Mouse (Mus musculus): Measurements from ENCODE around the gene Zfp706. TPM values are rescaled to one million over a fixed set of nuclear protein-coding genes. Genes with fewer than 3 reads are reported as not detected.
"Not testable (repeated sequence)": the region's sequence is repeated elsewhere in the genome, so short reads cannot be mapped to it uniquely, and the experiment has no call there.

Zfp706 gene
- polyA plus RNA-seq, 1 experiment from 2014 or later: 415 TPM

DNA sequence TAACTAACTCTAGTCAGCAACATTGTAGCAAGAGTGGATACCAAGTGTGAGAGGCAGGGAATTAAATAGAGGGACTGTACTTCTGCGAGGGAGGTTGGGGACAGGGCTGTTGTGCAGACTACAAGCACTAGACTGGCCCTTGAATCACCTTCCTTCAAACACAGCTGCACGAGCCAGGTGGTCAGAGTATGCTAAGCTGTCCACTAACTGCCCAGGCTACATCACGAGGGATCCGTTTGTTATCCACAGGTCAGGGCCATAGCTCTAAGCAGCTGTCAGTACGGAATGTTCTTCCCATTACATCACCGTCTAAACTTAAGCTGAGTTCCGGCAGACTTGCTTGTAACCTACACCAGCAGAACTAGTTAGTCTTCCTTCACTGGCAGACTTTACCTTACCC, 8.0 kb downstream of the Zfp706 start:
- not testable (repeated sequence) for H3K27me3 ChIP-seq (ENCODE audit: control insufficient read depth, insufficient read depth, low read length); H3K4me2 ChIP-seq (ENCODE audit: low read length); H3K4me3 ChIP-seq (ENCODE audit: control insufficient read depth in 1 of 2, insufficient read depth in 1 of 2, low read depth in 1 of 2, low read length in 2 of 2); H3K9me3 ChIP-seq (ENCODE audit: control insufficient read depth, low read length); H3K9ac ChIP-seq (ENCODE audit: low read length)
- H3K36me3 ChIP-seq (ENCODE audit: control insufficient read depth, insufficient read depth, low read length): peaks cover 68% of the 10 kb centered on the region
- peaks cover 0 to 14% of the 10 kb centered on the region in 2 experiments; a peak in 3 of 4 replicates for H3K4me1 ChIP-seq (ENCODE audit: control insufficient read depth in 2 of 2, insufficient read depth in 2 of 2, low read length in 2 of 2)
- WGBS: 32% methylated on average over 7 of the region's 7 CpGs
- ATAC-seq (ENCODE audit: insufficient number of reproducible peaks, insufficient read depth, low FRiP score, low read depth): peak; percentile 56; the same call in 1 of the 2 replicates
- peak overlapping the region; percentile 30 to 31 for H3K27ac ChIP-seq (replicated peaks in 1 of 2; ENCODE audit: control insufficient read depth in 1 of 2, insufficient read depth in 1 of 2, low read depth in 2 of 2, low read length in 2 of 2)

DNA sequence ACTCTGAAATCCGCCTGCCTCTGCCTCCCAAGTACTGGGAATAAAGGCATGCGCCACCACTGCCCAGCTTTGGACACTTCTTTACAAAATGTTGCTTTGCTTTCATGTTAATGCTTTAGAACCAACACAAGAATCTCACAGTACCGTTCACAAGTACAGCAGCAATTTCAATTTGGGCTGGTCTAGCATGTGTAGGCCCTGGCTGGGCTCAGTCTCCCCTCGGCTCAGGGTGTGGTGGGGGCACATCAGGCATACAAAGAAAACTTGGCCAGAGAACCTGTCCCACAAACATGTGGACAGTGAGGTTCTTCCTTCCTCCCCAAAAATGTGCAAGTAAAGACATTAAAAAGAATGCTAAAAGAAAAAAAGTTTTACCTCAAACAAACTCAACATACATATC, 12.4 kb downstream of the Zfp706 start:
- H3K4me3 ChIP-seq (ENCODE audit: control insufficient read depth in 1 of 2, insufficient read depth in 1 of 2, low read depth in 1 of 2, low read length in 2 of 2): no peak overlapping the region
- WGBS: 94% methylated on average over 4 of the region's 4 CpGs
- H3K9ac ChIP-seq (ENCODE audit: low read length): no peak overlapping the region
- no peak overlapping the region for H3K4me2 ChIP-seq (ENCODE audit: low read length)
- H3K9me3 ChIP-seq (ENCODE audit: control insufficient read depth, low read length): 0 out of 2 replicates have a peak, but pooled peaks cover 3% of the 10 kb centered on the region
- no peak overlapping the region for H3K27ac ChIP-seq (replicated peaks in 1 of 2; ENCODE audit: control insufficient read depth in 1 of 2, insufficient read depth in 1 of 2, low read depth in 2 of 2, low read length in 2 of 2)
- peaks cover 47% of the 10 kb centered on the region for H3K36me3 ChIP-seq (ENCODE audit: control insufficient read depth, insufficient read depth, low read length)
- ATAC-seq (ENCODE audit: insufficient number of reproducible peaks, insufficient read depth, low FRiP score, low read depth): no peak
- no peaks in the 10 kb centered on the region for H3K27me3 ChIP-seq (ENCODE audit: control insufficient read depth, insufficient read depth, low read length)
- H3K4me1 ChIP-seq (ENCODE audit: control insufficient read depth in 2 of 2, insufficient read depth in 2 of 2, low read length in 2 of 2): peaks cover 0 to 12% of the 10 kb centered on the region in 2 experiments; a peak in 2 of 4 replicates

DNA sequence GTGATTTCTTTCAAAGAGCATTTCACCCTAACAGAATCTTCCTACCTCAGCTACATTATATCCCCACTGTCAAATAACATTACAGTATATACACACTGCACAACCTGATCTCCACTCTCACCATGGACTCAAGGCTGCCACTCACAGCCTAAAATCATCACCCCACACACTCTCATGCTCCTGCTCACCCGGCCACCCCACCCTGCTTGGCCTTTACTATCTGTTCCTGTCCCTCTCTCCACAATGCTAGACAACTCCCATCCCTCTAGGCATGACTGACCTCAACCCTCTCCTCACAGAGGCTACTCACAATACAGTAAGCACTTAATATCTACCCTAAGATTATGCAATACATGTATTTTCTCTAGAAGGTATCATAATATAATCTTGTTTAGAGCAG, 12.9 kb downstream of the Zfp706 start:
- H3K9me3 ChIP-seq (ENCODE audit: control insufficient read depth, low read length): 0 out of 2 replicates have a peak, but pooled peaks cover 3% of the 10 kb centered on the region
- no peak overlapping the region for H3K4me2 ChIP-seq (ENCODE audit: low read length)
- H3K27me3 ChIP-seq (ENCODE audit: control insufficient read depth, insufficient read depth, low read length): no peaks in the 10 kb centered on the region
- peaks cover 43% of the 10 kb centered on the region for H3K36me3 ChIP-seq (ENCODE audit: control insufficient read depth, insufficient read depth, low read length)
- H3K4me3 ChIP-seq (ENCODE audit: control insufficient read depth in 1 of 2, insufficient read depth in 1 of 2, low read depth in 1 of 2, low read length in 2 of 2): no peak overlapping the region
- no peak overlapping the region for H3K9ac ChIP-seq (ENCODE audit: low read length)
- peaks cover 0 to 13% of the 10 kb centered on the region in 2 experiments; a peak in 2 of 4 replicates for H3K4me1 ChIP-seq (ENCODE audit: control insufficient read depth in 2 of 2, insufficient read depth in 2 of 2, low read length in 2 of 2)
- no peak overlapping the region for H3K27ac ChIP-seq (replicated peaks in 1 of 2; ENCODE audit: control insufficient read depth in 1 of 2, insufficient read depth in 1 of 2, low read depth in 2 of 2, low read length in 2 of 2)
- no peak for ATAC-seq (ENCODE audit: insufficient number of reproducible peaks, insufficient read depth, low FRiP score, low read depth)
- 59% methylated on average over 1 of the region's 1 CpGs for WGBS

DNA sequence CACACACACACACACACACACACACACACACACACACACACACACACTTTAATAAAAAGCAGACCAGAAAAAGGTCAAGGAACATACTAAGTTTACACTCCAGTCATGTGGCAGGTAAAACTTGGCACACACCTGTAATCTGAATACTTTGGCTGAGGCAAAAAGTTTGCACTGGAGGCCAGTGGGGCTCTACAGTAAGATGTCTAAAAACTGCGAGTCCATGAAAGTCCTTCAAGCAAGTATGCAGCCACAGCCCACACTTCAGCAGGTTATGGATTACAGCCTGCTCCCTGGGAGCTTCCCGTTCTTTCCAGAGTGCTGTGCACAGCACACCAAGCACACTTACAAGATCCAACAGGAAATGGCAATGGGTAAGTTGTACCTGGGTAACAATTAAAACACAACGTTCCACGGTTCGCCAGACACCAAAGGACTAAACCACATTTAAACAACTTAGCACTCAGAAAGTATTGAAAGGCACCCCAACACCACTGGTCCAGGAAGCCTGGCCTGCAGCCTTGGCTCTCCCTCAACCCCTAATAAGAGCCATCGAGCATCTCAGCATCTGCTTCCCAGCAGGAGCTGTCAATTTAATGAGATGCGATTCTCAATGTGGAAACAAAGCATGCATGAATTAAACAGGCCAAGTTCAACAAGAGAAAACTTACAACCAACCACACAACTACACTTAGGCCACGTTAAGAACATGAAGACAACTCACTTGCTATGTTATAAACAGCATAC, 14.0 kb downstream of the Zfp706 start:
- ATAC-seq (ENCODE audit: insufficient number of reproducible peaks, insufficient read depth, low FRiP score, low read depth): no peak
- no peak overlapping the region for H3K9ac ChIP-seq (ENCODE audit: low read length)
- H3K27me3 ChIP-seq (ENCODE audit: control insufficient read depth, insufficient read depth, low read length): no peaks in the 10 kb centered on the region
- H3K36me3 ChIP-seq (ENCODE audit: control insufficient read depth, insufficient read depth, low read length): peaks cover 33% of the 10 kb centered on the region
- H3K4me2 ChIP-seq (ENCODE audit: low read length): no peak overlapping the region
- 77% methylated on average over 8 of the region's 8 CpGs for WGBS
- H3K4me1 ChIP-seq (ENCODE audit: control insufficient read depth in 2 of 2, insufficient read depth in 2 of 2, low read length in 2 of 2): peaks cover 0 to 17% of the 10 kb centered on the region in 2 experiments; a peak in 2 of 4 replicates
- no peak overlapping the region for H3K4me3 ChIP-seq (ENCODE audit: control insufficient read depth in 1 of 2, insufficient read depth in 1 of 2, low read depth in 1 of 2, low read length in 2 of 2)
- H3K27ac ChIP-seq (replicated peaks in 1 of 2; ENCODE audit: control insufficient read depth in 1 of 2, insufficient read depth in 1 of 2, low read depth in 2 of 2, low read length in 2 of 2): no peak overlapping the region
- H3K9me3 ChIP-seq (ENCODE audit: control insufficient read depth, low read length): 0 out of 2 replicates have a peak, but pooled peaks cover 3% of the 10 kb centered on the region

DNA sequence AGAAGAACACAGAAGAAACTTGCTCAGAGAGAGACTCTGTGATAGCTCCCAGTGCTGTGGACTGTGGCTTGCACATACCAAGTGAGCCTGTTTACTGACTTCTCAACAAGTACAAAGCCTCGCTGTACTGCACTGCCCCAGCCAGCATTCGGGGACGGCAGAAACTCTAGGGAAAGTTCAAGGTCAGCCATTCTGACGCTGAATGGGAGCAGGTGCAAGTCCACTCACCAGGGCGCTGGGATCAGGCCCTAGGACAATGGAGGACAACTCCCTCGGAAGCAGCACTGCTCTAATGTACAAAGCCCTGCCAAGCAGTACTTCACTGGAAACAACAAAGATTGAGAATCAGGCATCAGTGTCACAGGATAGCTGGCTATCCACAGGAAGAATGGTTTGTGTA, 16.2 kb downstream of the Zfp706 start:
- no peak overlapping the region for H3K4me3 ChIP-seq (ENCODE audit: control insufficient read depth in 1 of 2, insufficient read depth in 1 of 2, low read depth in 1 of 2, low read length in 2 of 2)
- H3K27me3 ChIP-seq (ENCODE audit: control insufficient read depth, insufficient read depth, low read length): no peaks in the 10 kb centered on the region
- WGBS: 45% methylated on average over 6 of the region's 6 CpGs
- peak overlapping the region; percentile 1 to 24; a peak in 2 of 4 replicates for H3K27ac ChIP-seq (replicated peaks in 1 of 2; ENCODE audit: control insufficient read depth in 1 of 2, insufficient read depth in 1 of 2, low read depth in 2 of 2, low read length in 2 of 2)
- no peaks in the 10 kb centered on the region for H3K9me3 ChIP-seq (ENCODE audit: control insufficient read depth, low read length)
- H3K4me2 ChIP-seq (ENCODE audit: low read length): no peak overlapping the region
- H3K36me3 ChIP-seq (ENCODE audit: control insufficient read depth, insufficient read depth, low read length): peaks cover 17% of the 10 kb centered on the region
- no peak overlapping the region for H3K9ac ChIP-seq (ENCODE audit: low read length)
- no peak for ATAC-seq (ENCODE audit: insufficient number of reproducible peaks, insufficient read depth, low FRiP score, low read depth)
- H3K4me1 ChIP-seq (ENCODE audit: control insufficient read depth in 2 of 2, insufficient read depth in 2 of 2, low read length in 2 of 2): peaks cover 15 to 39% of the 10 kb centered on the region in 2 experiments

DNA sequence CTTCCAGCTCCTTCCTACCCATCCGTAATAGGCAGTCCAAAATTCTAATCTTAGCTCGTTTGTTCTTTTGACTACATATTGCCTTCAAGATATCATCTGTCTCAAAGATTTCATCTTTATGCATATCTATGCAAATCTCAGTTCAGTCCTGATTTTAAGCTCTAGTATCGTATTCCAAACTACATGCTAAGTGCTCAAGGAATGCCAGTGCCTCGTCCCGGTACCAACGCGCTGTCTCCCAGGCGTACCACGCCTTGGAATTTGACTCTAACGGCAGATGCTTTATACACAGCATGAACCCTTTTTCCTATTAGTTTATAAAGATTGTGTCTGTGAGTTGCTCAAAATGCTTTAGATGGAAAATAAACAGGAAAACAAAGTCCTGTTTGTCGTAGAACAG, 17.7 kb downstream of the Zfp706 start:
- peaks cover 12% of the 10 kb centered on the region for H3K36me3 ChIP-seq (ENCODE audit: control insufficient read depth, insufficient read depth, low read length)
- no peaks in the 10 kb centered on the region for H3K27me3 ChIP-seq (ENCODE audit: control insufficient read depth, insufficient read depth, low read length)
- H3K27ac ChIP-seq (replicated peaks in 1 of 2; ENCODE audit: control insufficient read depth in 1 of 2, insufficient read depth in 1 of 2, low read depth in 2 of 2, low read length in 2 of 2): no peak overlapping the region
- WGBS: 81% methylated on average over 11 of the region's 11 CpGs
- no peak overlapping the region for H3K9ac ChIP-seq (ENCODE audit: low read length)
- no peaks in the 10 kb centered on the region for H3K9me3 ChIP-seq (ENCODE audit: control insufficient read depth, low read length)
- H3K4me1 ChIP-seq (ENCODE audit: control insufficient read depth in 2 of 2, insufficient read depth in 2 of 2, low read length in 2 of 2): peaks cover 22 to 54% of the 10 kb centered on the region in 2 experiments
- no peak overlapping the region for H3K4me3 ChIP-seq (ENCODE audit: control insufficient read depth in 1 of 2, insufficient read depth in 1 of 2, low read depth in 1 of 2, low read length in 2 of 2)
- ATAC-seq (ENCODE audit: insufficient number of reproducible peaks, insufficient read depth, low FRiP score, low read depth): no peak
- H3K4me2 ChIP-seq (ENCODE audit: low read length): no peak overlapping the region

DNA sequence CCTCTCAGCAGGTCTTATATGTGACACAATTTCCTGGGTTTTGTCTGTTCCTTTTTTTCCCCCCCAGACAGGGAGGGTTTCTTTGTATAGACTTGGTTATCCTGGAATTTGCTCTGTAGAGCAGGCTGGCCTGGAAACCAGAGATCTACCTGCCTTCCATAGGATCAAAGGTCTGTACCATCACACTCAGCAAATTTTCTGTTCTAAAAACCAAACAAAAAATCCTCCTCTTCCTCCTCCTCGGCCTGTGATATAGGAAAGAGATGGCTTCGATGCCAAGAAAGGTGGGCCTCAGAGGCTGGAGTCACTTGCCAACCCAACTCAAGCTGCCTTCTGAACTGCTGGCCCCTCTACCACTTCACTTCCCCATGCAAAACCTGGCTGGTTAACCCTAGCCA, 18.9 kb downstream of the Zfp706 start:
- ATAC-seq (ENCODE audit: insufficient number of reproducible peaks, insufficient read depth, low FRiP score, low read depth): no peak
- H3K4me3 ChIP-seq (ENCODE audit: control insufficient read depth in 1 of 2, insufficient read depth in 1 of 2, low read depth in 1 of 2, low read length in 2 of 2): no peak overlapping the region
- H3K27me3 ChIP-seq (ENCODE audit: control insufficient read depth, insufficient read depth, low read length): no peaks in the 10 kb centered on the region
- H3K27ac ChIP-seq (replicated peaks in 1 of 2; ENCODE audit: control insufficient read depth in 1 of 2, insufficient read depth in 1 of 2, low read depth in 2 of 2, low read length in 2 of 2): peak overlapping the region in 1 of 2 experiments; percentile 96; a peak in 2 of 4 replicates
- WGBS: 76% methylated on average over 2 of the region's 2 CpGs
- peaks cover 12% of the 10 kb centered on the region; the same call in 1 of the 2 replicates for H3K36me3 ChIP-seq (ENCODE audit: control insufficient read depth, insufficient read depth, low read length)
- peaks cover 32 to 66% of the 10 kb centered on the region in 2 experiments for H3K4me1 ChIP-seq (ENCODE audit: control insufficient read depth in 2 of 2, insufficient read depth in 2 of 2, low read length in 2 of 2)
- no peak overlapping the region for H3K4me2 ChIP-seq (ENCODE audit: low read length)
- no peak overlapping the region for H3K9ac ChIP-seq (ENCODE audit: low read length)
- H3K9me3 ChIP-seq (ENCODE audit: control insufficient read depth, low read length): no peaks in the 10 kb centered on the region

Measured in heart, embryonic 14.5 days (tissue).